Mouse (Mus musculus) CD4-positive, CD25-positive, alpha-beta regulatory T cell, adult 2 months (primary cell): ENCODE measurements around the gene Tenm2.

Source experiments
- DNase-seq: peaks from one replicate; pipeline ENCODE4 v3.0.0-alpha.2; 2012; ENCODE audit warnings: low read depth, low spot score

The Tenm2 gene

DNA sequence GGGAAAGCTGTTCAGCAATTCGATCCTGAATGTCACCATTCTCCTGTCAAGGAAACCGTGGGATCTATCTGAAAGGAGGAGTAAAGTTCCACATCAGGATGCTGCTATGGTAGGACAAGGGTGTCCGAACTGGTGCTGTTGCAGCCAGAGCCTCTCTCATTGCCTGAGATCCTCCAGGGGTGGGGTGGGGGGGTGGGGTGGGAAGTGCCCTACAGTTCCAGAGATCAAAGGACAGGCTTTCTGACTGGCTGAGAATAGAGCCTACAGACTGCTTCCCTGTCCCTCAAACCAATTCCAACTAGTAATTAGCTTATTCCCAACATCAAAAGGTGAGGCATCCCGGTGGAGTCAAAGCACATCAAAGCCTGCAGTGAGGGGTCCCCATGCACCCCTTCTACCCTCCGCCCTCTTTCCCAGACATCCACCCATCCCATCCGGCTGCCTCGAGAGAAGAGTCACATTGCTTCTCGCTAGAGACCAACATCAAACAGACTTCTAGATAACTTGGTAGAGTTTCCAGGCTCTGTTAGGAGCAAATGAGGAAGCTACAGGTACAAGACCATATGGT, 630.9 kb downstream of the Tenm2 start:
- no peak for DNase-seq

DNA sequence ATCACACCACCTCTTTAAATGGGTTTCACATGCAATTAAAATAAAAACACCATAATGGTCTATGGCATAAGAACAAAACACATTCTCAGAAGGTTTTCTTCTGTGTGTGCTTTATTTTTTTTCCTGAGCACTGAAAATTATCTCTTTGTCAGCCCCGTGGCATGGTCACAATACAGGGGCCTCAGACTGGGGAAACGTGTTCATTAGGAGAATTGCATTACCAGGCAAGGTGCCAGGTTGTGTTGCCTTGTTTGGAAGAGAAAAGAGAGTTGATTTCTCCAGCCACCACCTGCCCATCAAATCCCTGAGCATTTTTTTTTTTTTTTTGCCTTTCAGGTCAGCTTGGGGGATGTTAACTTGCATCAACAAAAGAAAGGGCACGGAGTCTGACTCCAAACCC, 631.5 kb downstream of the Tenm2 start:
- no peak for DNase-seq

DNA sequence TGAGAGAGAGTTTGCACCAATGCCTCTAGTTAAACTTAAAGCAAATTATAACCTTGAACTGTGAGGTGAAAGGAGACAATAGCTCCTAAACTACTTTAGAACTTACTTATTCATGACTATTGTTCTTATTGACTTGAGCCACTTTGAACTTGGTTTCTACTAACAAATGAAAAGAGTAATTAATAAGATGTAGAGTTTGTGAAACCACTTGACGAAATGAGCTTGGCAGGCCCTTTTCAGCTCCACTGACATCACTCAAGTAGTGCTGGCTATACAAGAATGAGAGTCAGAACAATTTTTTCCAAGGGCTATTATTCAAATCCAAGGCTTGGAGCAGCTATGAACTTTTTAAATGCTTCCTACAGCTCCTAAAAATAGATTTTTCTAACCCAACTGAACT, 643.3 kb downstream of the Tenm2 start:
- DNase-seq = no peak

DNA sequence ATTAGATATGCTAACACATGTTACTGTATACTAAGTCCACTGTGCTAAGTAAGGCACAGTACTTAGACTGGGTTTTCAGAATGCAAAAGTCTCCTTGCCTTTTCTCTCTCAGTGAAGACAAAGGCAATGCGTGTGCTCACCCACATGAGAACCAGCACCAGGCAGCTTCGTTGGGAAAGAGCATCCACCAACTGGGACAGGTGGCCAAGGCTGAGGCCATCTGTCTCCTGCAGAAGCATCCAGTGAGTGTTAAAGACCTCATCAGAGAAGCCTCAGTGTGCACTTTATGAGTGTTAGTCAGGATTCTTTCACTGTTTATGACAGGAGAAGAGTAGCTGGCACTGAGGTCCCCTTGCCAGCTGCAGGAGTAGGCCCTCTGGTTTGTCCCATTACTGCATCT, 669.6 kb downstream of the Tenm2 start:
- DNase-seq = no peak

DNA sequence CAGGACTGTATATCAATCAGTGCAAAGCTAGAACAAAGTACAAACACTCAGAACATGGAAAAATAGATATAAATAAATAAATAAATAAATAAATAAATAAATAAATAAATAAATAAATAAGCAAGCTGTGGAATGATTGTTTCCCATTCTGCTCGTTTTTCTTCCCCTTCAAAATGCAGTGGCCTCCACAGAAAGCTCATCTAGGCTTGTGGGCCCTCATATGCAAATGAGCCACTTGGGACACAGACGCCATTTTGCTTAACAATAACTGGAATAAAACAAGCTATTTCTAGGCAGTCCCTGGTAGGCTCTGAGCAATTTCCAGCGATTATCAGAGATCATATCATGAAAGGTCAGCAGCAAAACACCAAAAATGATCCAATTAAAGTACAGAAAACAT, 672.9 kb downstream of the Tenm2 start:
- no peak for DNase-seq

DNA sequence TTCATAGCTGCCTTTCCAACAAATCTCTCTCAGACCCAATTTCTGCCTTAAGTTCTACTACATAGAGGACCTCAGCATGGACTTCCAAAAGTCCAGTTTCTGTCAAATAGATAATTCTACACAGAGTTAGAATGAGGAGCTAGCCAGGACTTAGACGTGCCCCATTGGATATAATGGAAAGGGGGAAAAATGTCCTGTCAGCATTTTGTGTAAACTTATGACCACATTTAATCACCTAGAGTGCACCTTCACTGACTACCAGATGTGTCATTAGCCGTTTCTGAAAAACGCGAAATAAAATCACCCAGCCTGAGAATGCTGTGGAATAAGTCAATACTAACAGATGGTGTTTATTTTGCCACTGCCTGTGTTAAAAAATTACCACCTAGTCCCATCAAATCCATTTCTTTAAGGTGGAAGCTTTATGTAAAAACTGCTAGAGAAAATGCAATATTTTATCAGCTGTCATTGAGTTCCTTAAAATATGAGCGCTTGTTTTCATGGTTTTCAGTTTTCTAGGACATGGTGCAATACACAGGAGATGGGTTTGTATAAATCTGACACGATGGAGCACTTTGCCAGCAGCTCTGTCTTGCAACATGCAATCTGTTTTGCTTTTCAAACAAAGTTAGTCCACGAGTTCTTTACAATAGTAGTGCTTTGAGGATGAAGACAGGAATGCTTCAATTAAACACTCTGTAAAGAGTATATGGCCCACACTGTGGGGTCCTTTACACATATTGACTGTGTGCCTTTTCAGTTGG, 674.8 kb downstream of the Tenm2 start:
- no peak for DNase-seq

DNA sequence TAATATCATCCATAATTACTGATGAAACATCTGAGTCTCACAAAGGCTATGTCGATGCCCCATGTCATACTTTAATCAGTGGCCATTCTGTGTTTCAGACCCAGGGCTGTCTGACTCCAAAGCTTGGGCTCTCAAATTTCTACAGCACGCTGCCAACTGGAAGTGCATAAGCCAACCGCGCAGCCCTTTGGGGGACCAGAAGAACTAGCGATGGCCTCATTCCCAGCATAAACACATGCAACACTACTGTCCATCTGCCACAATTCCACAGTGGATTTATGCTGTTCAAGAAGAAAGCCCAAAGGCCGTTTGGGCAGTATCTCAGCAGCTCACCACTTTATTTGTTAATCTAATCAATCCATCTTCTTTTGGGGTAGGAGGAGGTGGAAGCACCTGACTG, 678.4 kb downstream of the Tenm2 start:
- DNase-seq = no peak

DNA sequence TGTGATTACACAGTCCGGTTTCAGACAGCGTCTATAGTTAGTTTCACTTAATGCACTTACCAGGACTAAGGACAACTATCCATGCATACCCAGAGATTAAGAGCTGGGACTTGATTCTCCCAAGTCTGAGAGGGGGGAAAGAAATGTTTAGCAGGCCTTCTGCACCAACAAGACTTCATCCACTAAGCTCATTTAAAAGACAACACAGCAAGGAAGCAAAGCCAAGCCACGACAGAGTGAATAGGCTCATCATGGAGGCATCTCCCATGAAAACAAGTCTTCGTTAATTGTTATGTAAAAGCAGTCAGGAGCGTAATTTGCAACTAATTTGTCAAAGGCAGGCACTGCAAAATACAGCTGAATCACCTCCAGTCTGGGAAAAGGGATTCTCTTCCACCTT, 682.5 kb downstream of the Tenm2 start:
- no peak for DNase-seq

DNA sequence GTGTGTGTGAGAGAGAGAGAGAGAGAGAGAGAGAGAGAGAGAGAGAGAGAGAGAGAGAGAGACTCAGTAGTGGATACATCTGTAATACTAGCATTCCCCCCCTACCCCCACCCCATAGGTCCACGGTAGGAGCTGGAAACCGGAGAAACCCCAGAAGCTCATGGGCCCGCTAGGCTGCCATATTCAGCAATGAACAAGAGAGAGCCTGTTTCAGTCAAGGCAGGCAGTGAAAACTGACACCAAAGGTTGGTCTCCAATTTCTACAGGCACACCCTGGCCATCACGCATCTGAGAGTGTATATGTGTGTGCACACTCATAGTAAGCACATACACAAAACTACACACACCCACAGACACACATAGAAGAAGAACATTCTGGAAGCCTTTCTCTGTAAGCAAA, 685.1 kb downstream of the Tenm2 start:
- no peak for DNase-seq

DNA sequence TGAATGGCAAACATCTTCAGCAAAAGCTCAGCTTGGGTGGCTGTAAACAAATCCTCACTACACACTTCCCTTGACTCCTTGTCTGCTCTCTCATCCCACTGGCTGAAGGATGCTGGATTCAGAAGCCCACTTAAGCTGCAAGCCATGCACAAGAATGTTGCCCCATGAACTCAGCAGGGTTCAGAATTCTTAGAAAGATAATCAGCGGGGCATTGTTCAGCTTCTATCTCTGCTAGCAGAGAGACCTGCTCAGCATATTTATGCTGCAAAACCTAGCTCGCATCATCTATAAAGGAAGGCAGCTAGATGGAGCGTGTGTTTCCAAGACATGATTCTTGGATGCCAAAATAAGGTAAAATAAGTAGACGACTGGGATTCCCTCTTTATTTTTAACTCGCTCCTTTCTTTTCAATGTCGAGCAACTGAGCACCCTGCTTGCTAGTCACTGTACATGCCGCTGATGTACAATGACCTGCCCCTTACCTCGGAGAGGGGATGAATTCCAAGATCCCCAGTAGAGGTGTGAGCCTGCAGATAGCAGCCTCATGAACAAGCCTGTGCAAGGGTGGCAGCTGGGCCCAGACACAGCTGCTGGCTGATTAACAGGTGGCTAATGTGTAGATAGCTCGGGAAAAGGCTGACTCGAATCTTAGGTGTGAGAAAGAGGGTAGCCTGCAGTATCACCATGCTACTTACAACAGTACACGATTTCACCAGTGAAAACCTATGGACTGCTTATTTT, 686.2 kb downstream of the Tenm2 start:
- DNase-seq = no peak

DNA sequence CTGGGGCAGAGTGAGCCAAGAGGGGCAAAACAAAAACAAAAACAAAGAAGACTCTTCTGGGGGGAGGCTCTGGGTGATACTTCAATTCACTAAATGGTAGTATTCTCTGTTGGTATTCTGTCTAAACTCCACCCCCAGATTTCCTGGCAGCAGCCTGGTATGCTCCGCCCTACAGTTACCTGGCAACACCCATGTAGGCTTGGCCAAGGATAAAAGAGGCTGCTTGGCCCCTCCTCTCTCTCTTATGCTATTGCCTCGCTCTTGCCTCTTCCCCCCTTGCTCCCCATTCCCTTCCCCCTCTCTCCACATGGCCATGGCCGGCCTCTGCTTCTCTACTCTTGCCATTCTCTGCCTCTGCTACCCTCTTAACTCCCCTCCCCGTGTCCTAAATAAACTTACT, 687.6 kb downstream of the Tenm2 start:
- DNase-seq = no peak

DNA sequence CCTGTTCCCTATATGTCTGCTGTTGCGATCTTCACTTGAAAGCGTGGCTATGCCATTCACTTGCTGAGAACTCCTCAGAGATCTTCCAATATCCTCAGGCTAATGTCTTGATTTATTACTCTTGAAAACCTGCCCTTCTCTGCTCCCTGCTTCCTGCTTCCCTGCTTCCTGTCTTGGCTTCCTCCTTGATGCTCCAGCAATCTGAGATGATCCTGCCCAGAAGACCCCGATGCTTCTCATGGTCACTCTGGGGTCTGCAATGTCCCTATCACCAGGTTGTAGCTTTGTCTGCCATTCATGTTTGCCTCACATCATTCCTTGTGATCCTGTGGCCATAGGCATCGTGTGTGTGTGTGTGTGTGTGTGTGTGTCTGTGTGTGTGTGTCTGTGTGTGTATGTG, 697.6 kb downstream of the Tenm2 start:
- no peak for DNase-seq

DNA sequence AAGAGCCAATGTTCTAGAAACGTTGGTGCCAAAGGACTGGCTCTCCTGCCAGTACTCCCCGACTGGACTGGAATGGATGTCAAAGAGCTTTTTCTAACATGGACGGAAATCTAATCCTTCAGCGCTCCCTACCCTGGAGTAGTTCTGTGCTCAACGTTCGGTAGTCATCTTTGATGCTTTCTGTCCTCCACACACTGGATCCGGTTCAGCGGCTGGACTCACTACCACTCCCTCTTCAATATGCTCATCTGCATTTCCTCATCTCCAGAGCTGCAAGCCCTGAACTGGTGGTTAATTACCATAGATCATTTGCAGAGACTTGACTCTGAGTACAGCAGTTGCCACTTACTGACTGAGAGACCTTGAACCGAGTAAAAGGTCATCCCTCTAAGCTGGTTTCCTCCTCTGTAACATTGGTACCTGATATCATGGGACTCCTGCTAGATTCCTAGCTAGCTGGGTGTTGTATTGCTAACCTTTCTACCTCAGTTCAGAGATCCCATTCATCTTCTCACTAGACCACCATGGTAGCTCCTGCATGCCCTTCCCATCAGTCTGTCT, 698.1 kb downstream of the Tenm2 start:
- no peak for DNase-seq

DNA sequence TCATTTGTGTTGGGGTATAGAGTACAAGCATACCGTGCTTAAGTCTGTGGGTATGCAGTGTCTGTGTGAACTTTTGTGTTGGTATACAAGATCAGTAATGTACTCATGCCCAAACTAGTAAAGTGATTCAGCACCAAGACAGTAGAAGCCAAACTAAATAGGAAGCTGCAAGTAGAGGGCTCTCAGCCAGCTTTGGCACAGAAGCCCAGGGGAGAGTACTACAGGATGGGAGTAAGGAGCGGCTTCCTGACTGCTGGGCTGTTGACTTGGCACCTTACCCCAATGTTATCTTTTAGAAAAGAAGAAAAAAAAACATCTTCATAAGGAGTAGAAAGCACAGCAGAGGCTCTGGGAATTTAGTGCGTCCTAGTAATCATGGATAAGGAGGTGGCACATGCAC, 700.2 kb downstream of the Tenm2 start:
- DNase-seq = no peak

DNA sequence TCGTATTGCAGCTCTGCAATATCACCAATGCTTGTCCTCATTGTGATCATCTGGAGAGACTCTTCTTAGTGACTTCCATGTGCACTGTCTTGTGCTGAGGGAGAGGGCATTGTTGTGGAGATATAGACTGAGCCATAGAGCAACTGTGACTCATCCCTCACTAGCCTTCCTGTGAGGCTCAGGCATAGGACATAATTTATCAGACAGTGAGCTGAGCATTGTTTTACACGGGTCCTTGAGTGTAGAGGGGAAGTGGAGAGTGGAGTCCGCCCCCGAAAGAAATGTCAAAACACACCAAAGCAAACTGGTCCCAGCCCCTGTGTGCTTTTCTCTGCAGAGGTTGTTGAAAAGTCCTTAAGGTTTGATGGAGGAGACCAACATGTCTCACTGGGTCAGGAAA, 704.1 kb downstream of the Tenm2 start:
- no peak for DNase-seq

DNA sequence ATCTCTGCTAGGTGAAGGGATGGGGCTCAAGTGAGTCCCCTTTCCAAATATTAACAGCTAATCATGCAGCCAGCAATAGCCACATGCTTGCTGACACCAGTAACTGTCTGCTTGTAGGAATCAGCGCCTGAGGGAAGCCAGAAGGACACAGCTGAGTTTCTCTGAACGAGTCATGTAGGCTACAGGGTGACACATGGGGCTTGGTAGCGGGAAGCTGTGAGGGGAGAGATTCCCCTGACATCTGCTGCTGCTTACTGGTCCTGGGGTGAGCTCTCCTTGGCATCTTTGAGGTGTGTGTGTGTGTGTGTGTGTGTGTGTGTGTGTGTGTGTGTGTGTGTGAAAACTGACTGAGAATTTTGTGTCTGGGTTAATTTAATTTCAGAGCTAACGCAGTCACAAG, 708.3 kb downstream of the Tenm2 start:
- no peak for DNase-seq

DNA sequence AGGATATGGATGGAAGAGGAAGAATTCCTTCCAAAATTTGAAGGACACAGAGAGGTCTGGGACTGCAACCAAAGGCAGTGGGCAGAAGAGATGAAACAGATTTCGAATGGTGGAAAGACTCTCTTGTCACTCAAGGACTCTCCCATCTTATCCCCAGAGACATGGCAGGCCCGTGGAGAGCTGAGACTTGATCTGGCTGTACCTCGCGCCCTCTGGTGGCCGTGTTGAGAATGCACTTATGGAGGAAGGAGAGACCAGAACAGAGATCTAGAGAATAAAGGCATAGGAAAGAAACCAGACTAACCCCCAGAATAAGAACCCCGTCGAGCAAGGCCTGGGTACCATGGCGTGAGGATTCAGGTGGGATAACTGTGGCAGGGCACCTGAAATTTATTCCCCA, 709.4 kb downstream of the Tenm2 start:
- peak; percentile 14 for DNase-seq

DNA sequence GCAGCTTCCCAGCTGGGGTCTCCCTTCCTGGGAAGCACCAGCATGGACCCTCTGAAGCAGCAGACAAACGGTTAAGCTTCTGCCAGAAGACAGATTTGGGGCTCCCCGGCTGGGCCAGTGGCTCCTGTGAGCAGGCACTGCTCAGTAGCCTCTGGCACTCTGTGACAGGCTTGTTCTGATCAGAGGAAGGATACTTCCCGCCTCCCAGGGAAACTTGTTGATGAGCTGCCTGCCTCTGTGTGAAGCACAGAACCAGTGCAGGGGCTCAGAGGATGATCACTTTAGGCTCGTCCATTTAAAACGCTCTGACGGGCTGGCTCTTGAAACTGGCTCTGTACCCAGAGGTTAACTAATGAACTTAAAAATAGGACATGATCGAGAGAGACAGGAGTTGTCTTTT, 723.3 kb downstream of the Tenm2 start:
- DNase-seq = no peak

DNA sequence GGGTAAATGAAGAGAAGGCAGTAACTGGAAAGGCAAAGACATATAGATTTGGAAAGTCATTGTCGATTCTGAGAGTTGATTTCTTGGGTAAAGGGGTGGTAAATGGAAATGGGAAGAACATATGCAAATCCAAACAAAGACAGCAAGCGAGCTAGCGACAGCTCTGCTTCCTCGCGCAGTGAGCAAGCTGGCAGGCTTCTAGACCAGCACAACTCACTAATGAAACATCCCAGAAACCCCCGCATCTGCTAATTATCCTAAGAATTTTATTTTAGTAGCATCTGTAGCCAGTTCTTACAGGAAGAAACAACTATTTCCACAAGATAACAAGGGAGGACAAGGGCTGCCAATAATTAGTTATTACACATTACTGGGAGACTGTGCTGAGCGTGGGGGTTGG, 727.5 kb downstream of the Tenm2 start:
- no peak for DNase-seq

DNA sequence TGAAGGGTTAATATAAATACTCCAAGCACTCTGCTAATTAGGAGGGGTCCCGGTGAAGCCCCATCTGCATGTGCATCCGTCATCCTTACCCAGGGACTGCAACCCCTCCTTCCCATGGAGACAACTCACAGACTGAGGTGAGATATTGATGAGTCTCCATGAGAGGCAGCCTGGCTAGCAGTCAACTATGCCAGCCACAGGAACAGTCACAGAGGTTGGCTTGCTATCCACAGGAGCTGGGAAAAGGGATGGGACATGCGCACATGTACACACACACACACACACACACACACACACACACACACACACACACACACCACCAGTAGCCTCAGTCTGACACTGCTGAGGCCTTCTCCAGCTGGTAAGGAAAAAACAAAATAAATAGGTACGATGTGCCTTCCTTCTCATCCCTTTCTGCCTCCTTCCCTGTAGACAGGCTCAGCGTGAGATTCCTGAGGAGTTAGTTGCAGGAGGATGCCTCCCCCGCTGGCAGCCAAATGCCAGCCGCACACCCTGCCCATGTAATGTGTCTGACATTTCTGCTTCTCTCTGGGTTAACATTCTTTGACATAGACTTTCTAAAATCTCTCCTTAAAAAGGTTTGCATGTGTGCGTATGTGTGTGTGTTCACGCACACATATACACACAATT, 740.7 kb downstream of the Tenm2 start:
- DNase-seq = no peak

DNA sequence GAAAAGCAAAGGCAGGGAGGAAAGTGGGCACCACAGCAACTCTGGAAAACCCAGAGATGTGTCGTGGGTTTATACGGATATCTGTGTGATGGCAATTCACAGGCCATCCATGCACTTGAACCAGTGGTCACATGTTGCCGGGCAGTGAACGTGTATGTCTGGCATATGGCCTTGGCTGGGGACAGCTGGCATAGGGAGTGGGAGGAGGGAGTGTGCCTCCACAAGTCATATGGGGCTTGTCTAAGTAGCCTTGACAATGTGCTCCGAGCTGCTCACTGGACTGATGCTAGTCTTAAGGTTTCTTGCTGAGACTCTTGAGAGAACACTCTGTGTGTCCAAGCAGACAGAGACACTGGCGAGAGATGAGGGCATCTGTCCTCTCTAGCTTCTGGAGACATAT, 743.5 kb downstream of the Tenm2 start:
- DNase-seq = no peak

DNA sequence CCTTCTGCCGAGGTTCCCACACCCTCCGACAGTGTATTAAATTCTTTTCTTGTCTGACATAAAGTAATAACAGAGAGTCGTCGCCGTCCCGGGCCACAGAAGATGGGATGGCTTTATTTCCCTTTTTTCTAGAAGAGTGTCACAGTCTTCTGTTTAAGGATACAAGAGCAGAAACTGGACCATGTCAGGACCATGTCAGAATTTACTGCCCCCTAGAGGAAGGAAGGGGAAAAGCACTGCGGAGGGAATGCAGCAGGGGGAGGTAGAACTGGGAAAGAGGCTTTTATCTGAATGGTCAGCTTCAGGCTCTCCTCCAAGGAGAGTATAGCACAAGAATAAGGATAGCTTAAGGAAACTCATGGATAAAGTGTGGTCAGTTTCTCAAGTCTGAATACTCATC, 745.7 kb downstream of the Tenm2 start:
- DNase-seq = no peak
